Mouse (Mus musculus) CH12F3 (cell line): ENCODE results near the gene Olfr380.

Experiments used
- in situ Hi-C: fragments of 300-500 bp; cut with MboI; formaldehyde crosslinking; loops from 2 replicates; pipeline ENCODE4 v1.14.3; 2020; ENCODE audit warnings: low sequenced_read_pairs

The Olfr380 gene

GRCm38 (mm10) chr11:73457408-73457807 is at the start of gene Olfr380:
TSS of gene Olfr380 (minus strand) at chr11:73457508.
- in situ Hi-C loops: no loop called here

GRCm38 (mm10) chr11:73491503-73491902 is 34.2 kb upstream of the Olfr380 start, which contains the start of gene Olfr381:
TSS of gene Olfr381 (minus strand) at chr11:73491603.
- in situ Hi-C loops: no loop called here

GRCm38 (mm10) chr11:73428377-73428776 is 28.9 kb downstream of the Olfr380 start, which contains the start of gene Olfr378:
TSS of gene Olfr378 (minus strand) at chr11:73428477.
- in situ Hi-C loops: no loop called here
